Mouse (Mus musculus) olfactory bulb, adult 2 months (tissue): ENCODE data around the gene Adgra1.

Source experiments
- CTCF ChIP-seq: fragments of 200-500 bp; IDR thresholded peaks from 2 replicates; pipeline ENCODE4 v1.5.1; 2012; ENCODE audit warnings: low read depth, mild to moderate bottlenecking, low read length, moderate library complexity; ENCODE audit not compliant: insufficient read depth
- POLR2A ChIP-seq: fragments of 200-500 bp; IDR thresholded peaks from 2 replicates; pipeline ENCODE4 v1.6.1; 2012; ENCODE audit warnings: mild to moderate bottlenecking, low read depth, low read length, moderate library complexity; ENCODE audit not compliant: insufficient read depth

DNA sequence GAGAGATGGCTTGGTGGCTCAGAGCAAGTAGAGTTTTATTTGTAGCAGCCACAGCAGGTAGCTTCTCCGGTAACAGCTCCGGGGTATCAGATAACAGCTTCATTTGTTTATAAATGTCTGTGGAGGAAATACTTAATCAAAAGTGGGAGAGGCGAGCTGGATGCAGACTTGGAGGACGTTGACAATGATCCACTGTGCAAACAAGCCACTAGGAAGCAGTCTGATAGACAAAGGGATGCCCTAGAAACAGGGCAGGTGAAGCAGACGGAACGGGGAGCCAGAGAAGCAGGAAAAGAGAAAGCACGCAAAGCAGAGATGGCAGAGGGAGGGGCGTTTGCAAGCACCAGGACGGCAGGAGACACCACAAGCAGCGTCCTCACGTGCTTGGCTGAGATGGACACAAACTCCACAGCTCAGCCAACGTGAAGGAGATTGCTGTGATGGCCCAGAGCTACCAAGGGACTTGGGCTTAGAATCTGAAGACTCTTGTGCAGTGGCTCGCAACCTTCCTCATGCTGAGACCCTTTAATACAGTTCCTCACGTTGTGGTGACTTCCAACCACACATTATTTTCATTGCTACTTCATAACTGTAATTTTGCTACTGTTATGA lies 81.8 kb downstream of the Adgra1 start:
- no peak for TF ChIP-seq CTCF
- TF ChIP-seq POLR2A, result no peak
